Mouse (Mus musculus): ENCODE measurements at regions not wholly inside any gene's neighbourhood (a gene's known extent, or its start where the extent isn't known, plus 50 kb on each side); places are given as distances from the start of the nearest gene placed in this dataset.

DNA sequence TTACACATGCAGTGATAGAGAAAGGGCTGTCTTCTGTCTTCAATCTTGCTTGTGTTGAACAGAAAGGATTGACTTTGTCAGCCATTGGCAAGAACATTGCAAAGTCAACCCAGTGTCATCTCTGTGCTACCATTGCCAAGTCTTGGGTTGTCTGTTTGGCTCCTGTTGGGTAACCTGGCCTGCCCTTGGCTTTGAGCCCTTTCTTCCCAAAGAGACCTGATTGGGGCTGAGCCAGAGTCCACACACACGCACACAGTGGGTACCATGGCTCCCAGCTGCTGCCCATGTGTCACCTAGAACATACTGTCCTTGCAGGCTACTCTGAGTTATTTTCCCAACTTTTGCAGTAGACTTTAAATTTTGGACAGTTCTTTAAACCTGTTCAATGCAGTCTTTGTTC, 51.0 kb upstream of the Fam19a1 start:
- Histone ChIP-seq H3K9me3 (ENCODE audit: control insufficient read depth, low read length) (no peaks in the 10 kb centered on the region), H3K36me3 (ENCODE audit: control insufficient read depth, insufficient read depth, low read length) (no peaks in the 10 kb centered on the region), H3K4me1 (replicated peaks; ENCODE audit: control insufficient read depth, insufficient read depth, low read length) (no peaks in the 10 kb centered on the region), H3K9ac (ENCODE audit: low read length) (no peak overlapping the region), H3K4me3 (ENCODE audit: low read depth, low read length) (no peak overlapping the region), H3K4me2 (ENCODE audit: low read length) (no peak overlapping the region), H3K27me3 (replicated peaks; ENCODE audit: control insufficient read depth, insufficient read depth, low read length) (no peaks in the 10 kb centered on the region), H3K27ac (ENCODE audit: low read depth) (no peak overlapping the region)
- DNase-seq (ENCODE audit: low spot score) (no peak), ATAC-seq (replicated peaks; ENCODE audit: low FRiP score, low TSS enrichment, low read depth) (no peak)
- WGBS: 86% methylated on average over 1 of the region's 1 CpGs
